Mouse (Mus musculus) right cerebral cortex, adult 18-20 months (tissue): ENCODE results near the gene Map4k2.
A peak's percentile ranks its signal among the peaks of the same experiment; 100 is the strongest.
"Not testable (repeated sequence)": the region's sequence is repeated elsewhere in the genome, so short reads cannot be mapped to it uniquely, and the experiment has no call there.

Experiments
- DNase-seq: peaks from one replicate; pipeline ENCODE4 v3.0.0; 2022; ENCODE audit warnings: mixed read lengths

The Map4k2 gene

GRCm38 (mm10) chr19:6340524-6341452 lies at the start of gene Map4k2:
Gene Map4k2, plus strand, starts transcription at chr19:6341135.
- DNase-seq: peak; percentile 86

GRCm38 (mm10) chr19:6292262-6292661 lies 48.7 kb upstream of the Map4k2 start:
- no peak for DNase-seq

GRCm38 (mm10) chr19:6294301-6294700 lies 46.6 kb upstream of the Map4k2 start:
- DNase-seq: no peak

GRCm38 (mm10) chr19:6296551-6297210 lies 44.3 kb upstream of the Map4k2 start:
- DNase-seq: no peak

GRCm38 (mm10) chr19:6297641-6298040 lies 43.3 kb upstream of the Map4k2 start:
- no peak for DNase-seq

- DNase-seq: no peak
These were observed 41.9 kb upstream of the Map4k2 start for GRCm38 (mm10) chr19:6299003-6299402.

GRCm38 (mm10) chr19:6299450-6300267 lies 41.3 kb upstream of the Map4k2 start:
- DNase-seq: no peak

- no peak for DNase-seq
These were observed 40.5 kb upstream of the Map4k2 start for GRCm38 (mm10) chr19:6300402-6300841.

- DNase-seq: no peak
These were observed 38.8 kb upstream of the Map4k2 start for GRCm38 (mm10) chr19:6302114-6302513.

GRCm38 (mm10) chr19:6302522-6302921 lies 38.4 kb upstream of the Map4k2 start:
- peak; percentile 47 for DNase-seq

- DNase-seq: no peak
These were observed 37.1 kb upstream of the Map4k2 start for GRCm38 (mm10) chr19:6303831-6304230.

GRCm38 (mm10) chr19:6304787-6305516 lies 36.0 kb upstream of the Map4k2 start:
- DNase-seq: peak; percentile 79

GRCm38 (mm10) chr19:6305517-6306115 lies 35.3 kb upstream of the Map4k2 start:
- DNase-seq: no peak

GRCm38 (mm10) chr19:6306137-6306551 lies 34.8 kb upstream of the Map4k2 start, which contains the start of gene Cdc42bpg:
Gene Cdc42bpg, plus strand, starts transcription at chr19:6306456.
- peak; percentile 25 for DNase-seq

GRCm38 (mm10) chr19:6306586-6306985 lies 34.3 kb upstream of the Map4k2 start:
- peak; percentile 31 for DNase-seq

- no peak for DNase-seq
These were observed 33.0 kb upstream of the Map4k2 start for GRCm38 (mm10) chr19:6307733-6308531.

GRCm38 (mm10) chr19:6310181-6310580 lies 30.8 kb upstream of the Map4k2 start:
- DNase-seq: no peak

GRCm38 (mm10) chr19:6311783-6312182 lies 29.2 kb upstream of the Map4k2 start:
- DNase-seq: not testable (repeated sequence)

- no peak for DNase-seq
These were observed 27.1 kb upstream of the Map4k2 start for GRCm38 (mm10) chr19:6313796-6314195.

GRCm38 (mm10) chr19:6314513-6314912 lies 26.4 kb upstream of the Map4k2 start:
- DNase-seq: no peak

GRCm38 (mm10) chr19:6315573-6315972 lies 25.4 kb upstream of the Map4k2 start:
- DNase-seq: no peak
